Mouse (Mus musculus): Measurements from ENCODE around the gene Clec4b2.

DNA sequence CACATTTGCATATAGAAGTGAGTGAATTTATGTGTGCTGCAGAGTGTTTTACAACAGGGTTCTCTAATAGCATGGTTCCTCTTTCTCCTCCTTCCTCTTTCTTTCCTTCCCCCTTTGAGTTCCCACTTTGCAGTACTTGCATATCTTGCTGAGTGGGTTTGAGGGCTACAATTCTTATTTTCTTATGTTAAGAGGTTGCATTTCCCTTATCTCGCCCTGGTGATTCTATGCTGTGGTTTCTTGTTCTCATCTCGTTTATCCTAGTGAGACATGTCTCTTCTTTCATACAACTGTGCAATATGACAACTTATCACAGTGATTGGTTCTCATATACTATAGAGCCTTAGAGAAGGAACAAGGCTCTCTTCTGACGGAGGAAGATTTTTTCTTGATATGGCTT is 49.5 kb upstream of the Clec4b2 start:
- TF ChIP-seq CTCF (IDR thresholded peaks at IDR 0.05; ENCODE audit: borderline replicate concordance, insufficient read depth, low read length), result no peak
- TF ChIP-seq POLR2A (IDR thresholded peaks at IDR 0.05; ENCODE audit: low read depth, low read length), result no peak

Measured in embryonic fibroblast, embryonic 13.5 days (primary cell).